ENCODE assay signal across 9 mouse cellular contexts in the genomic region with DNA sequence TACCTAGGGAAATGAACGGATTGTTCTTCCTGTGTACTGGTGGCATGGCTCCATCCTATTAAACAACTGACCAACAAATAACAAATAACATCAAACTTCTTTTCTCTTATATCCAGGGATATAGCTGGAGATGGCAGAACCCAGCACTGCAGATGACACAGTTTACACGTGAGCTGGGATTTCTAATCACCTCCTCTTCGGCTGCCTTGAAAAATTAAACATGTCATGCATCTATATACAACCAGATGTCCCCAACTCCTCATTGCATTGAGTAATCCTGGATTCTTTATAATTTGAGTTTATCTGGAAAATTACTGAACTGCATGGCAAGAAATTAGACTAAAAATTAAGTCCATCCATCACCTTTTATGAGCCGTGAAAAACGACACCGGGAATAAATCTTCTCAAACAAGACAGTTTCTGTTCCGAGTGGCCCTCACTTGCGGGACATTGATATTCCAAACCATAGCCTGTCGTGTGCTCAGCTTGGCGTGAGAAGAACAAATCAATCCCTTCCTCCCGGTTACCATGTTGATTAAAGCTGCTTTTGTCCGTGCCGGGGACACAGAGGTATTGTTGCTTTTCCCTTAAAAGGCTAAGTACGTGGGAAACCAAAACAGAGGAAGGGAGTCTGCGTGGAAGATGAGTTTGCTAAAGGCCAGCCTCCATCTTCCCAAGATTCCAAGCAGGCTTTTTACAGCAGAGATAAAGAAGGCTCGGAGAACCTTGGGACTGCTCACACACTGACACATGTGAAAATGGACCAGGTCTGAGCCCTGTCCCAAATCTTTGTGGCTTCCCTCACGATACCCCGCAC.
DNase-seq lines count a peak whose midpoint lies in the region; ATAC-seq and TF ChIP-seq lines count a peak whose summit lies in the region.
"Had no signal": no experiment of that assay in that cellular context is flagged by ENCODE, and none has a peak within 500 bp of the region (broad histone marks: within the 10 kb centered on the region; RNA-seq: fewer than 3 reads in every experiment).

No protein-coding gene starts in this region.

- peaks cover 8% of the 10 kb centered on the region; the same call in 1 of the 2 replicates for H3K4me1 ChIP-seq in testis, adult 2 months (ENCODE audit: control insufficient read depth, insufficient read depth, low read length)
- 0 out of 2 replicates have a peak, but pooled peaks cover 5% of the 10 kb centered on the region for H3K4me1 ChIP-seq in forebrain, postnatal 0 days (ENCODE audit: insufficient read depth)
- no peaks in the 10 kb centered on the region for H3K4me1 ChIP-seq in midbrain, embryonic 11.5 days (ENCODE audit: control insufficient read depth, insufficient read depth, low read length)
- H3K4me1 ChIP-seq in heart, embryonic 11.5 days (ENCODE audit: control insufficient read depth, insufficient read depth, low read length): no peaks in the 10 kb centered on the region

- peak overlapping the region; percentile 26 for H3K4me2 ChIP-seq in forebrain, postnatal 0 days (ENCODE audit: low read depth)
- H3K4me2 ChIP-seq in midbrain, embryonic 11.5 days: no peak overlapping the region
- H3K4me2 ChIP-seq in heart, embryonic 11.5 days: no peak overlapping the region

- no peak overlapping the region for H3K27ac ChIP-seq in testis, adult 2 months (ENCODE audit: control insufficient read depth, insufficient read depth, low read depth, low read length)
- H3K27ac ChIP-seq in forebrain, postnatal 0 days (ENCODE audit: low read depth, low read length): no peak overlapping the region
- H3K27ac ChIP-seq in midbrain, embryonic 11.5 days (ENCODE audit: low read depth, low read length): peak overlapping the region; percentile 25; the same call in 1 of the 2 replicates
- no peak overlapping the region for H3K27ac ChIP-seq in heart, embryonic 11.5 days (ENCODE audit: low read depth, low read length)

- TF ChIP-seq POLR2A in testis, adult 2 months (IDR thresholded peaks at IDR 0.05; ENCODE audit: control insufficient read depth, low read depth, low read length): no peak

- H3K36me3 ChIP-seq in testis, adult 2 months (ENCODE audit: control insufficient read depth, insufficient read depth, low read length): no peaks in the 10 kb centered on the region
- no peaks in the 10 kb centered on the region for H3K36me3 ChIP-seq in forebrain, postnatal 0 days (ENCODE audit: insufficient read depth)
- H3K36me3 ChIP-seq in midbrain, embryonic 11.5 days (ENCODE audit: control insufficient read depth, insufficient read depth, low read length): no peaks in the 10 kb centered on the region
- H3K36me3 ChIP-seq in heart, embryonic 11.5 days (ENCODE audit: control insufficient read depth, insufficient read depth, low read length): no peaks in the 10 kb centered on the region

- H3K27me3 ChIP-seq in testis, adult 2 months (ENCODE audit: control insufficient read depth, insufficient read depth, low read length): no peaks in the 10 kb centered on the region
- H3K27me3 ChIP-seq in forebrain, postnatal 0 days (ENCODE audit: insufficient read depth, low read length): no peaks in the 10 kb centered on the region
- no peaks in the 10 kb centered on the region for H3K27me3 ChIP-seq in midbrain, embryonic 11.5 days (ENCODE audit: control insufficient read depth, insufficient read depth, low read length)
- H3K27me3 ChIP-seq in heart, embryonic 11.5 days (ENCODE audit: control insufficient read depth, insufficient read depth, low read length): no peaks in the 10 kb centered on the region

- DNase-seq in testis, postnatal 14 days (ENCODE audit: low spot score): no peak
- peak; percentile 34 for DNase-seq in forebrain, postnatal 0 days
- peak; percentile 90 for DNase-seq in midbrain, embryonic 11.5 days (ENCODE audit: low spot score, missing footprints)
- no peak for DNase-seq in Muller cell, postnatal 12 days (ENCODE audit: inconsistent ontology term)
- DNase-seq in liver: no peak
- DNase-seq: gastrocnemius, postnatal 10 days had no signal

- H3K9ac ChIP-seq in forebrain, postnatal 0 days: 0 out of 2 replicates have a peak overlapping the region, but pooled peaks have one; percentile 1
- H3K9ac ChIP-seq in midbrain, embryonic 11.5 days (ENCODE audit: low read length): no peak overlapping the region
- no peak overlapping the region for H3K9ac ChIP-seq in heart, embryonic 11.5 days (ENCODE audit: low read depth, low read length)

- peak overlapping the region; percentile 31; the same call in 1 of the 2 replicates for H3K4me3 ChIP-seq in testis, adult 2 months (ENCODE audit: control insufficient read depth, low read depth, low read length)
- H3K4me3 ChIP-seq in forebrain, postnatal 0 days (ENCODE audit: low read depth, low read length): no peak overlapping the region
- no peak overlapping the region for H3K4me3 ChIP-seq in midbrain, embryonic 11.5 days (ENCODE audit: low read depth, low read length)
- no peak overlapping the region for H3K4me3 ChIP-seq in heart, embryonic 11.5 days (ENCODE audit: low read depth, low read length)

- 31% methylated on average over 18 of the region's 18 CpGs for WGBS in forebrain, postnatal 0 days
- WGBS in midbrain, embryonic 11.5 days: 47% methylated on average over 18 of the region's 18 CpGs
- WGBS in heart, embryonic 11.5 days (ENCODE audit: insufficient replicate concordance): 74% methylated on average over 18 of the region's 18 CpGs

- no peak for TF ChIP-seq CTCF in testis, adult 2 months (IDR thresholded peaks at IDR 0.05; ENCODE audit: control insufficient read depth, insufficient read depth, insufficient replicate concordance, low read depth, low read length)
- TF ChIP-seq CTCF in forebrain, postnatal 0 days (IDR thresholded peaks at IDR 0.05; ENCODE audit: low read depth): no peak

- no peaks in the 10 kb centered on the region for H3K9me3 ChIP-seq in forebrain, postnatal 0 days (ENCODE audit: low read length)
- H3K9me3 ChIP-seq in midbrain, embryonic 11.5 days (ENCODE audit: control insufficient read depth, low read length): no peaks in the 10 kb centered on the region
- no peaks in the 10 kb centered on the region for H3K9me3 ChIP-seq in heart, embryonic 11.5 days (replicated peaks; ENCODE audit: control insufficient read depth, low read length)

- ATAC-seq in forebrain, postnatal 0 days: peak; percentile 29; the same call in 1 of the 2 replicates
- ATAC-seq in midbrain, embryonic 11.5 days (ENCODE audit: low FRiP score): peak; percentile 69; the same call in 1 of the 2 replicates
- no peak for ATAC-seq in heart, embryonic 11.5 days (replicated peaks; ENCODE audit: insufficient number of reproducible peaks, low FRiP score, low TSS enrichment)
- ATAC-seq: lung, postnatal 0 days had no signal

Comparison
In these comparisons a context has a peak if more than half of its experiments do, and no peak if none do; other contexts are left out.
1. DNase-seq: peak in forebrain, postnatal 0 days (single experiment) and midbrain, embryonic 11.5 days (single experiment); none in testis, postnatal 14 days (single experiment), Muller cell, postnatal 12 days (single experiment) and liver (single experiment).